Comparison of ENCODE assay signal across 26 mouse cellular contexts in genomic region chr16:38162019-38162418, GRCm38 (mm10).
"Had no signal": no experiment of that assay in that cellular context is flagged by ENCODE, and none has a peak within 500 bp of the region (broad histone marks: within the 10 kb centered on the region; RNA-seq: fewer than 3 reads in every experiment).

No protein-coding gene starts in this region.

- H3K36me3 ChIP-seq: heart, embryonic 15.5 days; hindbrain, embryonic 15.5 days; intestine, embryonic 15.5 days had no signal

- H3K27ac ChIP-seq: heart, adult 2 months; heart, embryonic 13.5 days; heart, embryonic 15.5 days; hindbrain, embryonic 15.5 days; hindbrain, postnatal 0 days; intestine, embryonic 15.5 days; layer of hippocampus, adult 2 months; limb, embryonic 13.5 days; limb, embryonic 15.5 days; liver, embryonic 12.5 days; liver, embryonic 14.5 days had no signal

- DNase-seq: gastrocnemius, postnatal 14 days; gastrocnemius, postnatal 36 days; heart, adult 11 months; heart, adult 2 months; heart, postnatal 14 days; heart, postnatal 36 days; kidney, adult 18-20 months; kidney, adult 8-10 months; kidney, postnatal 10 days; kidney, postnatal 25 days; kidney, postnatal 4 days; layer of hippocampus, adult 9-11 months; layer of hippocampus, postnatal 36 days; left cerebral cortex, postnatal 4 days had no signal

- ATAC-seq: hindbrain, postnatal 0 days; intestine, embryonic 15.5 days; intestine, postnatal 0 days; liver, embryonic 12.5 days had no signal

- H3K4me3 ChIP-seq: heart, adult 2 months; heart, embryonic 13.5 days; heart, embryonic 15.5 days; hindbrain, embryonic 15.5 days; intestine, embryonic 15.5 days; layer of hippocampus, adult 2 months; limb, embryonic 13.5 days; limb, embryonic 15.5 days; liver, embryonic 12.5 days had no signal

- H3K27me3 ChIP-seq: heart, embryonic 13.5 days; heart, embryonic 15.5 days; hindbrain, embryonic 15.5 days; intestine, embryonic 15.5 days; limb, embryonic 13.5 days; limb, embryonic 15.5 days; liver, embryonic 12.5 days had no signal

- H3K9me3 ChIP-seq: heart, embryonic 13.5 days; heart, embryonic 15.5 days; hindbrain, embryonic 15.5 days; intestine, embryonic 15.5 days; limb, embryonic 13.5 days; limb, embryonic 15.5 days; liver, embryonic 12.5 days had no signal

- H3K4me2 ChIP-seq: heart, embryonic 11.5 days; heart, embryonic 13.5 days; heart, embryonic 15.5 days; hindbrain, embryonic 15.5 days; intestine, embryonic 15.5 days; limb, embryonic 13.5 days; limb, embryonic 15.5 days; liver, embryonic 12.5 days had no signal

- H3K4me1 ChIP-seq: intestine, embryonic 15.5 days; limb, embryonic 15.5 days had no signal

- H3K9ac ChIP-seq: heart, embryonic 13.5 days; heart, embryonic 15.5 days; hindbrain, embryonic 15.5 days; intestine, embryonic 15.5 days; limb, embryonic 13.5 days; limb, embryonic 15.5 days; liver, embryonic 12.5 days; liver, embryonic 14.5 days had no signal
